In the genomic region with DNA sequence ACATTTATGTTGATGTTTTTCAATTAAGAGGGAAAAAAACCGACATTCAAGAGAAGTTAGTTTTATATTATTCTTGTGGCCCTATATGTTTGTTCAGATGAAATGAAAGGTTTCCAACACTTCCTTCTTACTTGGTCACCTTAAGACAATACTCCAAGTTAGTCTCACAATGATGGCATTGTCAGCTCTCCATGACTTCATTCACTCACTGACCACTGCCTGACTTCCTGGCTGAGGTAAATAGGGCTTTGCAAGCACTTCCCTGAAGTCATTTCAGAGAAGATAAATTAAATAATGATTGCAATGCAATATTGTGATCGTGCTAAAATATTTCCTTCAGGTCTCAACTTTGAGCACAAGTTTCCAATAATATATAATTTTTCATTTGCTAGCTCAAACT, we compare ENCODE assay signal across 16 mouse cellular contexts.
"Had no signal": no experiment of that assay in that cellular context is flagged by ENCODE, and none has a peak within 500 bp of the region (broad histone marks: within the 10 kb centered on the region; RNA-seq: fewer than 3 reads in every experiment).

No protein-coding gene starts in this region.

- H3K36me3 ChIP-seq: neural tube, embryonic 12.5 days; neural tube, embryonic 13.5 days; neural tube, embryonic 15.5 days; stomach, embryonic 15.5 days had no signal

- DNase-seq: retina, postnatal 1 day; right cerebral cortex, postnatal 14 days; right cerebral cortex, postnatal 25 days; right cerebral cortex, postnatal 4 days; spleen, adult 18-20 months; thymus, adult 18-20 months; thymus, adult 2 months; thymus, postnatal 14 days; thymus, postnatal 25 days; thymus, postnatal 36 days; thymus, postnatal 4 days had no signal

- H3K27me3 ChIP-seq: neural tube, embryonic 12.5 days; neural tube, embryonic 13.5 days; neural tube, embryonic 15.5 days; stomach, embryonic 15.5 days had no signal

- H3K27ac ChIP-seq: neural tube, embryonic 12.5 days; neural tube, embryonic 13.5 days; neural tube, embryonic 15.5 days; stomach, embryonic 15.5 days; stomach, postnatal 0 days had no signal

- H3K4me2 ChIP-seq: neural tube, embryonic 12.5 days; neural tube, embryonic 13.5 days; neural tube, embryonic 15.5 days; stomach, embryonic 15.5 days had no signal

- H3K9me3 ChIP-seq: neural tube, embryonic 12.5 days; neural tube, embryonic 13.5 days; neural tube, embryonic 15.5 days; stomach, embryonic 15.5 days had no signal

- H3K4me3 ChIP-seq: neural tube, embryonic 12.5 days; neural tube, embryonic 13.5 days; neural tube, embryonic 15.5 days; stomach, embryonic 15.5 days had no signal

- H3K9ac ChIP-seq: neural tube, embryonic 12.5 days; neural tube, embryonic 13.5 days; neural tube, embryonic 15.5 days; stomach, embryonic 15.5 days had no signal

- H3K4me1 ChIP-seq: neural tube, embryonic 12.5 days; neural tube, embryonic 13.5 days; neural tube, embryonic 15.5 days; stomach, embryonic 15.5 days had no signal
